ENCODE assay signal across 8 mouse cellular contexts in genomic region chr14:55659960-55660573, GRCm38 (mm10). TPM values are rescaled to one million over a fixed set of nuclear protein-coding genes. Genes with fewer than 3 reads are reported as not detected.
A peak's percentile ranks its signal among the peaks of the same experiment; 100 is the strongest.
DNase-seq lines count a peak whose midpoint lies in the region; ATAC-seq and TF ChIP-seq lines count a peak whose summit lies in the region.

Gene Mdp1, minus strand, starts transcription at chr14:55660508.

- no peak for TF ChIP-seq EP300 in ES-Bruce4 (IDR thresholded peaks at IDR 0.05; ENCODE audit: insufficient read depth, low read depth, low read length)
- TF ChIP-seq EP300 in liver, embryonic 14.5 days (IDR thresholded peaks at IDR 0.05; ENCODE audit: low read depth) = no peak

- peak within 1 kb of the TSS; percentile 62 for H3K4me2 ChIP-seq in forebrain, embryonic 11.5 days (ENCODE audit: low read depth, low read length, severe bottlenecking)
- H3K4me2 ChIP-seq in heart, embryonic 15.5 days = peak within 1 kb of the TSS; percentile 58
- H3K4me2 ChIP-seq in liver, embryonic 14.5 days (ENCODE audit: low read depth) = peak within 1 kb of the TSS; percentile 69
- H3K4me2 ChIP-seq in stomach, embryonic 15.5 days = peak within 1 kb of the TSS; percentile 53

- peaks cover 22% of the 10 kb centered on the region for H3K36me3 ChIP-seq in ES-Bruce4 (ENCODE audit: control insufficient read depth, insufficient read depth, low read length, poor library complexity, severe bottlenecking)
- no peaks in the 10 kb centered on the region; the same call in 1 of the 2 replicates for H3K36me3 ChIP-seq in forebrain, embryonic 11.5 days (ENCODE audit: control insufficient read depth, insufficient read depth, low read length)
- H3K36me3 ChIP-seq in heart, embryonic 15.5 days = peaks cover 31% of the 10 kb centered on the region
- H3K36me3 ChIP-seq in liver, embryonic 14.5 days (replicated peaks; ENCODE audit: control insufficient read depth, insufficient read depth, low read depth) = peaks cover 17% of the 10 kb centered on the region
- H3K36me3 ChIP-seq in stomach, embryonic 15.5 days = peaks cover 7% of the 10 kb centered on the region

- no peaks in the 10 kb centered on the region for H3K9me3 ChIP-seq in ES-Bruce4 (replicated peaks; ENCODE audit: control insufficient read depth, insufficient read depth, low read length, poor library complexity, severe bottlenecking)
- H3K9me3 ChIP-seq in forebrain, embryonic 11.5 days (ENCODE audit: control insufficient read depth, low read length) = no peaks in the 10 kb centered on the region
- H3K9me3 ChIP-seq in heart, embryonic 15.5 days (replicated peaks) = no peaks in the 10 kb centered on the region
- no peaks in the 10 kb centered on the region for H3K9me3 ChIP-seq in liver, embryonic 14.5 days (ENCODE audit: control insufficient read depth, low read length)
- no peaks in the 10 kb centered on the region for H3K9me3 ChIP-seq in stomach, embryonic 15.5 days

- no peaks in the 10 kb centered on the region for H3K27me3 ChIP-seq in ES-Bruce4 (ENCODE audit: control insufficient read depth, insufficient read depth, low read length, poor library complexity, severe bottlenecking)
- H3K27me3 ChIP-seq in forebrain, embryonic 11.5 days (ENCODE audit: control insufficient read depth, insufficient read depth, low read length) = no peaks in the 10 kb centered on the region
- H3K27me3 ChIP-seq in heart, embryonic 15.5 days = no peaks in the 10 kb centered on the region
- H3K27me3 ChIP-seq in liver, embryonic 14.5 days (ENCODE audit: control insufficient read depth, insufficient read depth, low read length) = no peaks in the 10 kb centered on the region
- H3K27me3 ChIP-seq in stomach, embryonic 15.5 days (replicated peaks) = no peaks in the 10 kb centered on the region

- TF ChIP-seq CTCF in ES-Bruce4 (IDR thresholded peaks at IDR 0.05; ENCODE audit: low read depth, low read length) = peak; percentile 51
- peak; percentile 80 for TF ChIP-seq CTCF in liver, embryonic 14.5 days (IDR thresholded peaks at IDR 0.05; ENCODE audit: low read depth)

- H3K9ac ChIP-seq in ES-Bruce4 (ENCODE audit: low read depth, poor library complexity, severe bottlenecking) = peak within 1 kb of the TSS; percentile 86
- peak within 1 kb of the TSS; percentile 77 for H3K9ac ChIP-seq in forebrain, embryonic 11.5 days (ENCODE audit: low read length)
- H3K9ac ChIP-seq in heart, embryonic 15.5 days = peak within 1 kb of the TSS; percentile 65
- H3K9ac ChIP-seq in liver, embryonic 14.5 days (replicated peaks) = peak within 1 kb of the TSS; percentile 74
- H3K9ac ChIP-seq in stomach, embryonic 15.5 days = peak within 1 kb of the TSS; percentile 69

- no peaks in the 10 kb centered on the region for H3K4me1 ChIP-seq in ES-Bruce4 (ENCODE audit: control insufficient read depth, insufficient read depth, low read length)
- 0 out of 2 replicates have a peak, but pooled peaks cover 2% of the 10 kb centered on the region for H3K4me1 ChIP-seq in forebrain, embryonic 11.5 days (replicated peaks; ENCODE audit: control insufficient read depth, insufficient read depth, low read length)
- peaks cover 28% of the 10 kb centered on the region for H3K4me1 ChIP-seq in heart, embryonic 15.5 days (replicated peaks)
- H3K4me1 ChIP-seq in liver, embryonic 14.5 days (replicated peaks; ENCODE audit: control insufficient read depth in 2 of 2, insufficient read depth in 2 of 2, low read length in 1 of 2) = peaks cover 8 to 9% of the 10 kb centered on the region in 2 experiments; a peak in 3 of 4 replicates
- peaks cover 5% of the 10 kb centered on the region; the same call in 1 of the 2 replicates for H3K4me1 ChIP-seq in stomach, embryonic 15.5 days

- no peak for TF ChIP-seq POLR2A in ES-Bruce4 (IDR thresholded peaks at IDR 0.05; ENCODE audit: insufficient read depth, low read length)

- H3K27ac ChIP-seq in ES-Bruce4 (ENCODE audit: insufficient read depth, low read length) = peak within 1 kb of the TSS; percentile 5; the same call in 1 of the 2 replicates
- peak within 1 kb of the TSS; percentile 27; the same call in 1 of the 2 replicates for H3K27ac ChIP-seq in forebrain, embryonic 11.5 days (ENCODE audit: low read depth, low read length)
- H3K27ac ChIP-seq in heart, embryonic 15.5 days = peak within 1 kb of the TSS; percentile 77
- H3K27ac ChIP-seq in liver, embryonic 14.5 days = peak within 1 kb of the TSS; percentile 38
- peak within 1 kb of the TSS; percentile 57 for H3K27ac ChIP-seq in stomach, embryonic 15.5 days

- peak within 1 kb of the TSS; percentile 99 for H3K4me3 ChIP-seq in ES-Bruce4 (ENCODE audit: low read depth, low read length)
- H3K4me3 ChIP-seq in forebrain, embryonic 11.5 days (ENCODE audit: low read depth, low read length) = peak within 1 kb of the TSS; percentile 58
- peak within 1 kb of the TSS; percentile 73 for H3K4me3 ChIP-seq in heart, embryonic 15.5 days
- peak within 1 kb of the TSS; percentile 70 to 88 for H3K4me3 ChIP-seq in liver, embryonic 14.5 days (ENCODE audit: insufficient read depth in 1 of 2, low read depth in 2 of 2, low read length in 2 of 2)
- peak within 1 kb of the TSS; percentile 71 for H3K4me3 ChIP-seq in stomach, embryonic 15.5 days (replicated peaks)

- peak; percentile 78 for DNase-seq in c-Kit-positive CD71-positive TER-119-negative erythroid progenitor cells, embryonic 14.5 days (ENCODE audit: low read depth)
- DNase-seq in forebrain, embryonic 11.5 days (ENCODE audit: low spot score) = peak; percentile 89
- peak; percentile 79 to 90 for DNase-seq in kidney, postnatal 25 days
- peak; percentile 73 to 83 (median 74) for DNase-seq in liver, embryonic 14.5 days (ENCODE audit: low read depth in 3 of 3, low spot score in 3 of 3)
- peak; percentile 77 for DNase-seq in neural tube, embryonic 10.5 days (ENCODE audit: extremely low spot score, low spot score)

- WGBS in forebrain, embryonic 11.5 days = 1% methylated on average over 39 of the region's 39 CpGs
- under 1% methylated on average over 39 of the region's 39 CpGs for WGBS in heart, embryonic 15.5 days
- under 1% methylated on average over 39 of the region's 39 CpGs for WGBS in liver, embryonic 14.5 days (ENCODE audit: insufficient replicate concordance)
- WGBS in stomach, embryonic 15.5 days = under 1% methylated on average over 39 of the region's 39 CpGs

- peak; percentile 92 for ATAC-seq in forebrain, embryonic 11.5 days (replicated peaks; ENCODE audit: low FRiP score)
- ATAC-seq in heart, embryonic 15.5 days (replicated peaks; ENCODE audit: insufficient number of reproducible peaks, insufficient read depth, low FRiP score, low read depth) = peak; percentile 89
- ATAC-seq in liver, embryonic 14.5 days (ENCODE audit: insufficient read depth) = peak; percentile 95
- peak; percentile 92 for ATAC-seq in stomach, embryonic 15.5 days (ENCODE audit: insufficient read depth, low FRiP score, low read depth)

RNA-seq across cellular contexts. Expression of gene Mdp1, which starts in this region (rescaled TPM):
- polyA plus RNA-seq in ES-Bruce4 (2011; ENCODE audit: insufficient read depth, insufficient read length, low read depth, missing spikeins) = 33.2 and 36.0 TPM in 2 replicates
- polyA plus RNA-seq in forebrain, embryonic 11.5 days (2014; fragmentation: Nextera tagmentation; extraction: Ambion mirVana) = 61.9 and 62.3 TPM in 2 replicates
- 84.5 and 90.0 TPM in 2 replicates for polyA plus RNA-seq in heart, embryonic 15.5 days (2015; fragmentation: Nextera tagmentation; extraction: Ambion mirVana)
- 11.6 and 13.4 TPM in 2 replicates for polyA plus RNA-seq in liver, embryonic 14.5 days (2012; rRNA removed)
- 15.5 and 16.6 TPM in 2 replicates for polyA plus RNA-seq in liver, embryonic 14.5 days (2014; fragmentation: Nextera tagmentation; extraction: Ambion mirVana)
- 51.3 and 54.3 TPM in 2 replicates for polyA plus RNA-seq in stomach, embryonic 15.5 days (2015; fragmentation: Nextera tagmentation; extraction: Ambion mirVana)

Comparison
In these comparisons a context has a peak if more than half of its experiments do, and no peak if none do; other contexts are left out.
1. Peak in every context shown above with its lines: DNase-seq, ATAC-seq, H3K4me3 ChIP-seq and H3K27ac ChIP-seq.
2. H3K27ac ChIP-seq: peak in every context shown above with its lines; median percentile 77 in heart, embryonic 15.5 days; 57 in stomach, embryonic 15.5 days; 38 in liver, embryonic 14.5 days; 27 in forebrain, embryonic 11.5 days; 5 in ES-Bruce4.